Mouse (Mus musculus): Measurements from ENCODE around the gene Nr2e1.

GRCm38 (mm10) chr10:42521315-42521981 is 62.0 kb downstream of the Nr2e1 start:
- TF ChIP-seq KAT2A (conservative IDR thresholded peaks at IDR 0.05; ENCODE audit: low read depth, low read length) (no peak), CTCF (IDR thresholded peaks at IDR 0.05 in 2 of 3, conservative IDR thresholded peaks at IDR 0.05 in 1 of 3; ENCODE audit: control insufficient read depth in 1 of 3, insufficient read depth in 1 of 3, low read depth in 2 of 3, low read length in 3 of 3, poor library complexity in 1 of 3, severe bottlenecking in 1 of 3) (no peak)
